Mouse (Mus musculus): Measurements from ENCODE around the gene Syp.
A peak's percentile ranks its signal among the peaks of the same experiment; 100 is the strongest.

Gene Syp

GRCm38 (mm10) chrX:7664791-7665190, 26.5 kb downstream of the Syp start:
- no peak for DNase-seq

GRCm38 (mm10) chrX:7665739-7666502, 27.6 kb downstream of the Syp start:
- DNase-seq = no peak

DNA sequence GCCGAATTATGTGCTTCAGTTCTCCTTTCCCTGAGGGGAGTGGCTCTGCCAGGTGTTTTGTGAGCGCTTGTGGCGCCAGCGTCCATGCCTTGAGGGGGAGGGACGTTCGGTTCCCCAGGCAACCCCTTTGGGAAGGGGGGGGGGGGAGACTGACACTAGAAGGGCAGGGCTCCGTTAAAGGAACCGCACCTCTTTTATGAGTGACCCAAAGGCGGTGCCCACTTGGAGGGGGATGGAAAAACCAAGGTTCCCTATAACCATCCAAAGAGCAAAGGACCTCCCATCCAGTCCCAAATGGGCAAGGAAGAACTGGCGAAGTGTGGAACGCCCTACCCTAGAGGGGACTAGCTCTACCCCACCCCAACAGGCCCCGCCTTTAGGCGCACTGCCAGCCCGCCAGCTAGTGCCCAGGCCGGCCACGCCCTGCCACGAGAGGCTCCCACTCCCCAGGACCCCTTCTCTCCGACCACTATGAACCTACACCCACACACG, 32.2 kb downstream of the Syp start:
- DNase-seq = peak; percentile 56 to 66

GRCm38 (mm10) chrX:7670921-7671623, 32.8 kb downstream of the Syp start, which contains the start of gene Plp2:
TSS of gene Plp2 (minus strand) at chrX:7671390.
- DNase-seq = peak; percentile 46 to 56

GRCm38 (mm10) chrX:7672739-7673138, 34.5 kb downstream of the Syp start:
- no peak for DNase-seq

DNA sequence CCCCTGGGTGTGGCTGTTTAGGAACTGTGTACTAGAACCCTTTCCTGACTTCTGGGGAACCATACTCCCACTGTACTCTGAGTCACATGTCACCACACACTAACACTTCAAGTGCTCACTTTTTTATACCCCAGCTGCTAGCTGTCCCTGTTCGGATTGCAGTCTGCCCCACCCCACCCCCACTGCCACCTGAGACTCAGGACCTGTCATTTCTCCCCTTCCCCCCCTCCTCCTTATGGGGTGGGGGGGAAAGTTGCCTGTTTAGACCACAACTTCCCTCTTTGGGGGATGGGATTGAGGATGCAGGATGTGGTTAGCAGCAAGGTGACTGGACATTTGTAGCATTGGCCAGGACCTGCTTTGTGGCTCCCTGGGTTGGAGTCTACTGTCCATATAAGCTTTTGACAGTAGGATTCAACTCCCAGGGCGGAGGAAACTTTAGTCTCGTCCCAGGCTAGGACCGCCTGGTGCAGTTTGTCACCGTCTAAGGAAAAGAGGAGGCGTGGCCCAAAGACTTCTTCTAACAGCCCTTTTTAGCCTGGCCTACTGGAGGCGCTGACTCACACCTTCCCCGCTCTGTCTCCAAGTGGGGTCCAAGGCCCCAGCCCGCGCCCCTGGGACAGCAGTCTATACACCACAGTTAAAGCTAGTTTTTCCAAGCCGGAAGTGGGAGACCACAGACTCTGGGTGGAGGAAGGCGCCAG, 35.5 kb downstream of the Syp start:
- peak; percentile 42 to 49 for DNase-seq

- peak in 1 of 2 experiments; percentile 26 for DNase-seq
Measured at GRCm38 (mm10) chrX:7674284-7675000, 36.2 kb downstream of the Syp start.

GRCm38 (mm10) chrX:7675001-7675380, 36.7 kb downstream of the Syp start:
- no peak for DNase-seq

- no peak for DNase-seq
Measured at GRCm38 (mm10) chrX:7678986-7679385, 40.7 kb downstream of the Syp start.

DNA sequence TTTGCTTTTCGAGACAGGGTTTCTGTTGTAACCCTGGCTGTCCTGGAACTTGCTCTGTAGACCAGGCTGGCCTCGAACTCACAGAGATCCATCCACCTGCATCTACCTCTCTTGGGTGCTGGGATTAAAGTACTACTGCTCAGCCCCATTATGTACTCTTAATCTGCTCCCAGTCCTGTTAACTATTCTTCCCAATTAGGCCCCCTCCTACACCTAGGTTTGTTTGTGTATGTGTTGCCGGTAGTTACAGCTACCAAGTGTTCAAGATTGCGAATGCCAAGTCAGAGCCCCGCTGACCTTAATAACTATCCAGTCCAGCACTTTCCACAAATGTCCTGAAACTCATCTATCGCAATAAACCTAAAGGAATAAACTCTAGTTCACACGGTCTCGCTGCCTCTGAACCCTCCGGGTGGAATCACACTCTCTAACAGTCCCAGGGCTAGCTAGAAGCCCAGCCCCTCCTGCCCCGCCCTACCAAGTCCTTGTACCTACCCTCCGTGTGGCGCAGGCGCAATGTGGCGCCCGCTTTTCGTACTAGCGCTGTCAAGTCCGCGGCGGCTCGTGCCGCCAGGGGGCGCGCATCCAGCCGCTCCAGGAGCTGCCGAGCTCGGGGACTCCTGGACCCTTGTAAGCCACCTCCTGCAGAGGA, 41.3 kb downstream of the Syp start:
- DNase-seq = peak; percentile 80 to 85

- no peak for DNase-seq
Measured at GRCm38 (mm10) chrX:7680057-7680412, 41.8 kb downstream of the Syp start.

DNA sequence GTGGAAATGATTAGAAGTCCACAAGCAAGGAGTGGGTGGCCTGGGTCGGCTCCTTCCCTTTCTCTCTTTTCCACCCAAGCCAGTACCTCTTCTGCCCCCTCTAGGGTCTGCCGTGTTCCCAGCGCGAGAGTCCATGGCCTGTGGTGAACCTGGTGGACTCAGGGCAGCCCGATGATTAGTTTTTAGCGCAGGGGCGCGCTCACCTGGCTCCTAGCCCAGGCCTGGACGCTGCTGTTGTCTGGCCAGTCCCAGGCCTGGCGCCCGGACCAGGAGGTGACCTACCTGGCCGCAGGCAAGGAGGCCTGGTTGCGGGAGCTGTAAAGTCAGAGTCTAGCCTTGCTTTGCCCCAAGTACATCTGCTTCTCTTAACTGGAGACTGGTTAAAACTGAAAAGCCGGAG, 42.6 kb downstream of the Syp start, which contains the start of gene Magix:
TSS of gene Magix (minus strand) at position 388 of the 400 bp plus-strand sequence.
- no peak for DNase-seq

DNA sequence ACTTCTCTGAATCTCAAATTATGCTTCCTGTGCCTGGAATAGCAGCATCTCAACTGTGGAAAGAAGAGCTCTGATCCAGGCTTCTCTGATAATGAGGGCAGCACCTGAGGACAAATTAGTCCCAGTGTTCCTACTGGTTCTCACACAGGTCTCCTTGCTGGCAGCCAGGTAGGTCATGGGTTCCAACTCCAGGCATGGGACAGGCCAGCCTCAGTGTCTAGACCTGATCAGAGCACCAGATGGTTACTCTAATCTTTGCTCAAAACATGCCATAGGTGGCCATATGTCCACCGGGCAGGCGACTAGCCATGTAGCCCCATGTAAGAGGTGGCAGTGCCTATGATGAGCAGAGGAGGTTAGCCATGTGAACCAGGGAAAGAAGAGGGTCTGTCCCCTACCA, 50.0 kb downstream of the Syp start:
- no peak for DNase-seq

GRCm38 (mm10) chrX:7690486-7690885, 52.2 kb downstream of the Syp start:
- DNase-seq = no peak

DNA sequence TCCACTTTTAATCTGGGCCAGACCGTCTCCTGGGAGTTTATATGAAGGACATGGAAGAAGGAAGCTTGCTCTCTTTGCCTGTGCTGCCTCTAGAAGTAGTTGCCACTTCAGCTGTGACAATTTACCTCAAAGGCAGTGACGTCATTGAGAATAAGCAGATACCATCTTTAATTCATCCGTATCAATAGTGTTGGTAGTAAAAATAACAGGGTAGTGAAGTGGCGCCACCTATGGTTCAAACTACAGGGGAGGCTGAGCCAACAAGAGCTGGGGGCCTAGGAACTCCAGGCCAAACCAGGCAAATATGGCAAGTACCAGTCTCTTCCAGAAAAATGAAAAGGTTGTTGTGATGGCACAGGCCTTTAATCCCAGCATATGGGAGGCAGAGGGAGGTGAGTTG, 54.6 kb downstream of the Syp start:
- DNase-seq = peak in 1 of 2 experiments; percentile 39

DNA sequence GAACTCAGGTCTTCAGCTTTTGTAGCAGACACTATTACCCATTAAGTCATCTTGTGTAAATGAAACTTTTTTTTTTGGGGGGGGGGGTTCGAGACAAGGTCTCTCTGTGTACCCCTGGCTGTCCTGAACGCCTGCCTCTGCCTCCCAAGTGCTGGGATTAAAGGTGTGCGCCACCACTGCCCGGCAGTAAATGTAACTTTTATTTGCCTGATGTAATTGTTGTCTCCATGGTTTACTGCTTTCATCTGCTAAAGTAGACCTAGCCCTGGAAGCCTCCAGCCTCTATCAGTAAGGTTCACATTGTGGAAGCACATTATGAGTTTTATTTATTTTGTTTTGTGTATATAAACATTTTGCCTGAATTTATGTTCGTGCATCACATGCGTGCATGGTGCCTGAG, 58.2 kb downstream of the Syp start:
- no peak for DNase-seq

GRCm38 (mm10) chrX:7696954-7697381, 58.7 kb downstream of the Syp start, which contains the start of gene Gpkow:
TSS of gene Gpkow (plus strand) at chrX:7697131.
- peak; percentile 57 to 66 for DNase-seq

All from spleen, adult 18-20 months (tissue).